Mouse (Mus musculus) cerebellum, adult 2 months (tissue): ENCODE measurements at regions not wholly inside any gene's neighbourhood (a gene's known extent, or its start where the extent isn't known, plus 50 kb on each side); places are given as distances from the start of the nearest gene placed in this dataset.

Experiments
- DNase-seq, 2 experiments: peaks; one replicate each; pipeline ENCODE4 v3.0.0; 2021
- H3K27ac ChIP-seq: fragments of 200-500 bp; 2 replicates; pipeline ENCODE4 v1.5.1; 2012; ENCODE audit warnings: low read length, control low read depth, inconsistent platforms; ENCODE audit not compliant: insufficient read depth
- H3K27me3 ChIP-seq: fragments of 200-500 bp; 2 replicates; pipeline ENCODE4 v1.6.1; 2012; ENCODE audit warnings: inconsistent platforms, mild to moderate bottlenecking, low read length, moderate library complexity; ENCODE audit not compliant: control insufficient read depth, insufficient read depth
- H3K4me1 ChIP-seq: fragments of 200-500 bp; 2 replicates; pipeline ENCODE4 v1.6.1; 2011; ENCODE audit warnings: low read length; ENCODE audit not compliant: control insufficient read depth, insufficient read depth
- H3K4me3 ChIP-seq: fragments of 200-500 bp; replicated peaks from 2 replicates; pipeline ENCODE3; 2011; ENCODE audit warnings: mild to moderate bottlenecking, low read depth, low read length, control low read depth; ENCODE audit not compliant: insufficient read depth
- CTCF ChIP-seq: fragments of 200-500 bp; IDR thresholded peaks from 2 replicates; pipeline ENCODE4 v1.5.1; 2011; ENCODE audit warnings: low read depth, mild to moderate bottlenecking, control low read depth, low read length, moderate library complexity, borderline replicate concordance; ENCODE audit not compliant: insufficient read depth
- POLR2A ChIP-seq: fragments of 200-500 bp; IDR thresholded peaks from 2 replicates; pipeline ENCODE4 v1.6.1; 2011; ENCODE audit warnings: low read length, control low read depth, borderline replicate concordance; ENCODE audit not compliant: insufficient read depth
- WGBS: fragments of 180-500 bp; shearing (Covaris S2); methylation state at CpG from one replicate; pipeline ENCODE4 v1.1.7; 2018; 5-methylcytosine and 5-hydroxymethylcytosine counted together

DNA sequence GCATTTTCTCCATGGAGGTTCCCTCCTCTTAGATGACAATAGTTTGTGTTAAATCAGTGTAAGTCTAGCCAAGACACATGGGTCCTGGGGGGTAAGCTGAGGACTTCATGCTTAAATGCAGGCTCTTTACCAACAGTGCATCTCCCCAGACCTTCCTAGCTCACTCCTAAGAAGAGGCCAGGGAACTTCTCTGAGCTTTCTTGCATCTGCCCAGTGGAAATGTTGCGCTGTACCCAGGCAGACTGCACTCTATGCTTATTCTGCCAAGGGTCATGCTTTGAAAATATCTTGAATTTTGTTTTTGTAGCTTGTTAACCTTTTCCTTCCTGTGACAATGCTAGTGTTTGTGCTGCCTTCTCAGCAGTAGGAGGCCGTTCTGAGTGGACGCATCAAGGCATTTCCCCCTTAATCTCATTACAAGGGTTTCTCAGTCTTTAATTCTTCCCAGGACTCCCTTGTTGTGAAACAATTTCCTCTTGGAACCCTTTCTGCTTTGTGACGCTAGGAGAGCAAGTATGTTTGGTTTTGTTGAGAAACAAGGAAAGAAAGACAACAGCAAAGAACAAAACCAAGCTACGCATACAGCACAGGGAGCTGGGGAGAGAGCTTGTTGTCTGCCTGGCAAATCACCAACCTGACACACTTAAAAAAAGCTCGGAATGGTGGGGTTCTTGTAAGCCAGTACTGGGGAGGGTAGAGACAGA lies 88.3 kb upstream of the Irf2bp2 start:
- WGBS = 72% methylated on average over 6 of the region's 6 CpGs
- no peak overlapping the region for H3K4me3 ChIP-seq
- no peak for DNase-seq

DNA sequence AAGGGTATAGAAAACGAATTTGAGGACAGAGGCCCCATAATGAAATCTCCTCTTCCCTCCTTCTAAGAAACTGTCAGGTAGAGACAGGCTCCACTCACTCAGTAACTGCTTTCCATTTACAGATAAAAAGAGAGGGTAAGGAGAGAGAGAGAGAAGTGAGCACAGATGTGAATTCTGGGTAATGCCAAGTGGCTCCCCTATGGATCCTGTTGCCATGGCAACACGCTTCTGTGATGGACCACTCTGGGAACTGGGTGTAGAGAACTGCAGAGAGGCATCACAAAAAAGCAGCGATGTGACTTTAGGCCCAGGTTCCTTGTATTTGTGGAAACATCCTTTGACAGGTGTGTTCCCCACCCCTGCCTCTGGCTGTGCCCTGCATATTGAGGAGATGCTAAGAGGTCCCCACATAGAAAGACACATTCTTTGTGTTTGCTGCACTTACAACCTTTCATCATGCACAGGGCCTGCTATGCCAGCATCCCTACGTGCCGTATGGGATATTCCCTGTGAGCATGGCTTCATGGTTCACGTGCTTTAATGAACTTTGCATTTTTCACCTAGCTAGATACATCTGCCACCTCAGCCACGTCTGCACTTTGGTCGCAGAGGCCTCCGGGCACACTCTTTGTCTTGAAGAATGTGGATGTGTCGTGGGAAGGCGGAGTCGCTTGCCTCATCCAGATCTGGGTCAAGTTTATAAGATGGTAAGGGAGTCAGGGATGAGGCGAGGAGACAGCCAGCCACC lies 84.4 kb upstream of the Irf2bp2 start:
- TF ChIP-seq CTCF = no peak
- TF ChIP-seq POLR2A = no peak
- no peak overlapping the region for H3K27ac ChIP-seq

More for the DNA sequence above, 88.3 kb upstream of the Irf2bp2 start:
- no peak overlapping the region for H3K27ac ChIP-seq
- TF ChIP-seq POLR2A = no peak
- TF ChIP-seq CTCF = no peak
- no peaks in the 10 kb centered on the region for H3K27me3 ChIP-seq
- peaks cover 3% of the 10 kb centered on the region; the same call in 1 of the 2 replicates for H3K4me1 ChIP-seq

DNA sequence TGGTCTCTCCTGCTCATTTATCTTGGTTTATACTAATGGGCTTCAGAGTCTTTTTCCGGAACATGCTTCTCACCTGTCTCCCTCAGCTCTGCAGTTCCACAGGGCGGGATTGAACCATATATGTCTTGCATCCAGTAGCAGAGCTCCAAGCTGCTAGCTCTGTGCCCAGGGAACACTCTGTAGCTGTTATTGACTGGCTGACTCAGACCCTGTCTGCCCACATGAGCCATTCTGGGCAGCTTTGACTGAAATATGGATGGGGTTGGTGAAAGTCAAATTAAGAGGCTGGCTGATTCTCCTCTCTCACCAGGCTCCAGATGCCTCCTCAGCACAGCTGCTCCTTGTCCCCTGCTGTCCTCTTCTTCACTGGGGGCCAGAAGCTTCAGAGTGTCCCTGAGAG lies 81.4 kb upstream of the Irf2bp2 start:
- TF ChIP-seq POLR2A (no peak), CTCF (no peak)
- Histone ChIP-seq H3K4me1 (no peaks in the 10 kb centered on the region), H3K27me3 (no peaks in the 10 kb centered on the region), H3K4me3 (no peak overlapping the region), H3K27ac (no peak overlapping the region)
- no peak for DNase-seq
- WGBS = 82% methylated on average over 2 of the region's 2 CpGs

More for the DNA sequence above, 84.4 kb upstream of the Irf2bp2 start:
- Histone ChIP-seq H3K4me3 (no peak overlapping the region), H3K4me1 (no peaks in the 10 kb centered on the region; the same call in 1 of the 2 replicates), H3K27me3 (no peaks in the 10 kb centered on the region)
- WGBS = 81% methylated on average over 13 of the region's 13 CpGs
- DNase-seq = no peak

DNA sequence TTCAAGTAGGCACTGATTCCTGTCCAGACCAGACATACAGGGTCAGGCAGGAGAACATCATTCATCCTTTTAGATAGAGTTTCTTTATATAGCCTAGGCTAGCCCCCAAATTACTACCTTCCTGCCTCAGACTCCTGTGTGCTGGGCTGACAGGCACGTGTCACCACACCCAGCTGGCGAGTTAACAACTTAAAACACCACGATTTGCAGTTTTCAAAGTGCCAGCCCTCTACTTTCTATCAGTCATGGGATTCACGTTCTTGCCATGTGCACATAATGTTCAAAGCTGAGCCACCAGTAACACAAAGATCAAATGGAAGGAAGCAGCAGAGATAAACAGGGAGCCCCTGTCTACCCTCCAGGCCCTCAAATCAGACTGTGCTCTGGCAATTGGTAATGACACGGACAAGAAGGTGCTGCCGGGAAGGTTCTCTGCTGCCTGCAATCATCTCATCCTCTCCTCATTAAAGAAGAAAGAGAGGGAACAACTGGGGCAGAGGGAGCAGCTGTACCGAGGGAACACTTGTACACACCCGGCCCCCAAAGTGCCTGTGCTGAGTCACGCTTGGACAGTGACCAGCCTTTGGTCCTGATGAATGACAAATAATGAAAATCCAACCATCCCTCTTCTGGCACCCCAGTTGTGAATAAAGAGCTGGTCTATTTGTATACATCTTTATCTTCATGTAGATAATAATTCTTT lies 79.4 kb upstream of the Irf2bp2 start:
- Histone ChIP-seq H3K4me3 (no peak overlapping the region), H3K27me3 (no peaks in the 10 kb centered on the region), H3K4me1 (peaks cover 6% of the 10 kb centered on the region), H3K27ac (no peak overlapping the region)
- TF ChIP-seq POLR2A (no peak), CTCF (no peak)
- no peak for DNase-seq
- 75% methylated on average over 9 of the region's 9 CpGs for WGBS

DNA sequence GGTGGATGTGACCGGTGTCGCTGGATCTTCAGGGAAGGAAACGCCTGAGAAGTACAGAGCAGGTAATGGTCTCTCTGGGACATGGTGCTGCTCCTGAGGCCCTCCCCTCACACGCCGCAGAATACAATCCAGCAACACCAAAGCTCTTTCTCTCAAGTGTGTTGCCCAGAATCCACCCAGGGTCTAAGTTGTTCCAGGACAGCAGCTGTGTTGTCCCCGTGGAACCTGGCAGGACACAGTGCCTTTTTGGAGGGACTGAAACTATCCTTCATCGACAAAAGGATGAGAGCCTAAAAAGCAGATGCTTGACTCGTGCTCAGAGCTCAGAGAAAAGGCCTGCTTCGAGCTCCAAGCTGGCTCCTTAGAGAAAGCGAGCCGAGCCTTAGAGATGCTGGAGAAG lies 77.8 kb upstream of the Irf2bp2 start:
- TF ChIP-seq POLR2A (no peak), CTCF (no peak)
- H3K4me1 ChIP-seq = peaks cover 21% of the 10 kb centered on the region
- no peak overlapping the region for H3K4me3 ChIP-seq
- H3K27ac ChIP-seq = no peak overlapping the region
- DNase-seq = no peak
- H3K27me3 ChIP-seq = no peaks in the 10 kb centered on the region
- WGBS = 74% methylated on average over 11 of the region's 11 CpGs

DNA sequence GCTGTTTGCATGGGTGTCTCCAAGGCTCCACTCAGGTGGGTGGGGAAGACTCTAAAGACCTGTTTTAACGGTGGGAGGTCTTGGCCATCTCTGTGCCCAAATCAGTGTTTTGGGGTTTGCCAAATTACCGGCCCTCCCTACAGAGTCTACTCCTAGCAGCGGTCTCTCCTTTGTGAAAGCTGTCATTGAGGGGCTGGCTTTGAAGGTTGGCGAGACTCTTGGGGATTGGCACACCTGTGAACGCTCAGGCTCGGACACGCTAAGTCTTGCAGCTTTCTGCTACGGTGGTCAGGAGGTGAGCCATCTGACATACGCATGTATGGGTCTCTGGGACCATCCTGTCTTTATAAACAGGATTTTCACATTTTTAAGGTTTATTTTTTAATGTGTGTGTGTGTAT lies 76.1 kb upstream of the Irf2bp2 start:
- DNase-seq = no peak
- no peak overlapping the region for H3K27ac ChIP-seq
- no peaks in the 10 kb centered on the region for H3K27me3 ChIP-seq
- peaks cover 26% of the 10 kb centered on the region for H3K4me1 ChIP-seq
- WGBS = 89% methylated on average over 9 of the region's 9 CpGs
- TF ChIP-seq CTCF = no peak
- TF ChIP-seq POLR2A = no peak
- H3K4me3 ChIP-seq = no peak overlapping the region

DNA sequence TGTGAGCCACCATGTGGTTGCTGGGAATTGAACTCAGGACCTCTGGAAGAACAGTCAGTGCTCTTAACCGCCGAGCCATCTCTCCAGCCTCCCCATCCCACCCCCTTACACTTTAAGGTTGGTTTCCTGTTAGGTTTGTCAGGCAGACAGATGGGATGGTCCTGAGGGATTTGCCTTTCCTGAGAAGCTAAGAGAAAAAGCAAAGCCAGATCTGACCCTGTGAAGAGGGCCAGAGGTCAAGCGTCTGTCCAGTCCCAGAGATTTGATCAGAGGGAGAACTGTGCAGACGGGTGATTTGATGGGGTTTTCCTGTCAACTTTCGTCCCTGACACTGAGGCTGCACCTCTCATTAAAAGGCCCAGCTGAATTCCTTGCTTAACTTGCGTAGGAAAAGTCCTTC lies 75.4 kb upstream of the Irf2bp2 start:
- no peak for DNase-seq
- no peak overlapping the region for H3K4me3 ChIP-seq
- no peaks in the 10 kb centered on the region for H3K27me3 ChIP-seq
- TF ChIP-seq POLR2A (no peak), CTCF (no peak)
- H3K27ac ChIP-seq = no peak overlapping the region; the same call in 1 of the 2 replicates
- H3K4me1 ChIP-seq = peaks cover 29% of the 10 kb centered on the region
- WGBS = 91% methylated on average over 6 of the region's 6 CpGs
